Mouse (Mus musculus) ES-Bruce4 (cell line): ENCODE results near the gene Maml3.

Experiments
- CTCF ChIP-seq: IDR thresholded peaks from one replicate; pipeline ENCODE4 v1.8.1; 2011; ENCODE audit warnings: low read depth, low read length
- POLR2A ChIP-seq: IDR thresholded peaks from one replicate; pipeline ENCODE4 v1.8.1; 2011; ENCODE audit warnings: low read length; ENCODE audit not compliant: insufficient read depth

DNA sequence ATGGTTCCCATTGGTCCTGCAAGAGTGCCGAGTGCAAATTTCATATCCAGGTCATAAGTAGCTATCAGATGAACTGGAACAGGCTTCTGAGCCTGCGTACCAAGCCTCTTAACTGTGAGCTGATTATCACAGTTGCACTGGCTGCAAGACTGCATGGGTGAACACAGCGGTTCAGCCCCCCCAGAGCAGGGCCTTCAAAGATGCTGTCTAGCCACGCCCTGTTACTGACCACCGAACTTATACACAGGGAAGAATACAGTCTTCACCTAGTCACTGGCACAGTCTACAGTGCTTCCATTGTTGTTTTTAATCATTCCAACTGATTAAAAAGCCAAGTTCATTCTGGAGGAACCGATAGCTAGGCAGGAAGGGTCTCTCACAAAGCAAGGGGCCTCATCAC, 287.5 kb downstream of the Maml3 start:
- no peak for TF ChIP-seq POLR2A
- TF ChIP-seq CTCF, result no peak
